Mouse (Mus musculus): ENCODE measurements around the gene Orai2. TPM values are rescaled to one million over a fixed set of nuclear protein-coding genes. Genes with fewer than 3 reads are reported as not detected.
"Not testable (repeated sequence)": the region's sequence is repeated elsewhere in the genome, so short reads cannot be mapped to it uniquely, and the experiment has no call there.

Orai2 gene
- polyA plus RNA-seq, 1 experiment from 2014 or later = 14.0 TPM

DNA sequence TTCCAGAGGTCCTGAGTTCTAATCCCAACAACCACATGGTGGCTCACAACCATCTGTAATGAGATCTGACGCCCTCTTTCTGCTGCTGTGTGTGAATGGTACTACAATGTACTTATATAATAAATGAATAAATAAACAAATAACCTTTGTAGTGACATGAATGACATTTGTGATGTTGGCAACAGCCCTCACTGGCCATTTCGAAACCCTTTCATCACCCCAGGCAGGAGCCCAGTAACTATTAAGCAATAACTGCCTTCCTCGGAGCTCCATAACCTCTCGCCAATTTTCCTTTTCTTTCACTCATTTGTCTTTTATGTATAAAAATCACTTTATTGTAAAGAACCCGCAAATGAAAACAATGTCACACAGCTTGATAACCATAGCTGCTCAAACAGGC, 43.2 kb upstream of the Orai2 start:
- no peaks in the 10 kb centered on the region for H3K36me3 ChIP-seq (ENCODE audit: insufficient read depth, low read length)
- ATAC-seq = no peak; the same call in 1 of the 2 replicates

DNA sequence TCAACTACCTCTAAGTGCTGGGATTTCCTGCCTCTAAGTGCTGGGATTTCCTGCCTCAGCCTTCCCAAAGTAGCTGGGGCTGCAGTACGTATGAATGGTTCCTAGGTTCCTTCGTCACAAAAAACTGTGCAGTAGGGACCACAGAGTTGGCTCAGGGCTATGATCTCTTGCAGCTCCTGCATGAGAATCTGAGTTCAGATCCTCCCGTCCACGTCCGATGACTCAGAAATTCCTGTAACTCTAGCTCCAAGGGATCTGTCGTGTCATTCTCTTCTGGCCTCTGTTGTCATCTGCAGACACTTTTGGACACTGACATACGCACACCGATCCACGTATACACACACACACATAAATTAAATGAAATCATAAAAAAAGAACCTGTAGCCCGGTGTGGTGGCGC, 42.2 kb upstream of the Orai2 start:
- 89% methylated on average over 11 of the region's 11 CpGs for WGBS
- Histone ChIP-seq H3K36me3 (ENCODE audit: insufficient read depth, low read length) (no peaks in the 10 kb centered on the region), H3K27me3 (replicated peaks; ENCODE audit: insufficient read depth, low read length) (no peaks in the 10 kb centered on the region)

More for the DNA sequence above, 43.2 kb upstream of the Orai2 start:
- Histone ChIP-seq H3K9me3 (ENCODE audit: low read length) (no peaks in the 10 kb centered on the region), H3K4me1 (ENCODE audit: insufficient read depth, low read depth, low read length) (no peaks in the 10 kb centered on the region), H3K4me3 (ENCODE audit: low read depth, low read length) (no peak overlapping the region), H3K4me2 (replicated peaks; ENCODE audit: low read depth, low read length) (no peak overlapping the region), H3K27ac (ENCODE audit: low read length) (no peak overlapping the region), H3K27me3 (replicated peaks; ENCODE audit: insufficient read depth, low read length) (no peaks in the 10 kb centered on the region), H3K9ac (replicated peaks; ENCODE audit: low read depth) (no peak overlapping the region)
- DNase-seq (ENCODE audit: low spot score) = peak; percentile 65
- WGBS = 45% methylated on average over 5 of the region's 5 CpGs
- TF ChIP-seq CTCF (IDR thresholded peaks at IDR 0.05) = no peak

DNA sequence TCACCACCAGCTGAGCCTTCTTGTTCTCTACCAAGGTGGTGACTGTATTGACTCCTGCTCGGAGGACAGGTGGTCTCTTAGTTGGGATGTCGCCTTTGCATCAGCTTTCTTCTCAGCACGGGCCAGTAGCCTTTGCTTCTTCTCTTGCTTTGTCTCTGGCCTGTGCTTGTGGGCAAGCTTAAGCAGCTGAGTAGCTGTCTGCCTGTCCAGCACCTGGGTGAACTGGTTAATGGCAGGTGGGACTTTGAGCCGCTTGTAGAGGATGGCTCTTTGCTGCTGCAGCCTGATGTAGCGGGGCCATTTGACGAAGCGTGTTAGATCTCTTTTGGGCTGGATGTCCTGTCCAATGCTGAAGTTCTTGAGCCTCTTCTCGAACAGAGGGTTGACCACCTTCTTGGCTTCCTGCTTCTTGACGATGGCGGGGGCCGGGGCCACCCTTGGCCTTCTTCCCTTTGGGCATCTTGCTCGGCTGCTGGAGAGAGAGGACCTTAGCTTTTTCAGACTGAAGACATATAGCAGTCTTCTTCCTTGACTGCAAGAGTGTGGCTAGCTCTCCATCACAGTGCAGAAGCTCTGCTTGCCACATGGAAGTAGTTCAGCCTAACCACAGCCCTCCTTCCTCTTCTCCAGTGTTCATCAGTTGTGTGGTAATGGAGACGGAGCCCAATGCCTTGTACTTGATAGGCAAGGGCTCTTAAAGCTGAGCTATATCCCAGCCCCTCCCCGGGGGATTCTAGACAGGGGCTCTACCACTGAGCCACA, 41.0 kb upstream of the Orai2 start:
- not testable (repeated sequence) for H3K4me3 ChIP-seq (ENCODE audit: low read depth, low read length); H3K9ac ChIP-seq (replicated peaks; ENCODE audit: low read depth); ATAC-seq; H3K27ac ChIP-seq (ENCODE audit: low read length); H3K9me3 ChIP-seq (ENCODE audit: low read length); H3K27me3 ChIP-seq (replicated peaks; ENCODE audit: insufficient read depth, low read length); H3K4me1 ChIP-seq (ENCODE audit: insufficient read depth, low read depth, low read length); H3K4me2 ChIP-seq (replicated peaks; ENCODE audit: low read depth, low read length); H3K36me3 ChIP-seq (ENCODE audit: insufficient read depth, low read length)
- WGBS = 88% methylated on average over 14 of the region's 14 CpGs
- peak; percentile 26 for DNase-seq (ENCODE audit: low spot score)

More for the DNA sequence above, 42.2 kb upstream of the Orai2 start:
- H3K9ac ChIP-seq (replicated peaks; ENCODE audit: low read depth) = no peak overlapping the region
- ATAC-seq (no peak), DNase-seq (ENCODE audit: low spot score) (no peak)
- H3K4me2 ChIP-seq (replicated peaks; ENCODE audit: low read depth, low read length) = no peak overlapping the region
- no peaks in the 10 kb centered on the region for H3K9me3 ChIP-seq (ENCODE audit: low read length)
- H3K27ac ChIP-seq (ENCODE audit: low read length) = no peak overlapping the region
- H3K4me1 ChIP-seq (ENCODE audit: insufficient read depth, low read depth, low read length) = no peaks in the 10 kb centered on the region
- TF ChIP-seq EP300 (IDR thresholded peaks at IDR 0.05) = no peak
- no peak for TF ChIP-seq CTCF (IDR thresholded peaks at IDR 0.05)
- no peak overlapping the region for H3K4me3 ChIP-seq (ENCODE audit: low read depth, low read length)

GRCm38 (mm10) chr5:136210549-136210948, 40.0 kb upstream of the Orai2 start:
- TF ChIP-seq CTCF (IDR thresholded peaks at IDR 0.05) (no peak), EP300 (IDR thresholded peaks at IDR 0.05) (no peak)
- H3K27me3 ChIP-seq (replicated peaks; ENCODE audit: insufficient read depth, low read length) = no peaks in the 10 kb centered on the region
- ATAC-seq (no peak), DNase-seq (ENCODE audit: low spot score) (no peak)
- H3K27ac ChIP-seq (ENCODE audit: low read length) = no peak overlapping the region
- no peak overlapping the region for H3K9ac ChIP-seq (replicated peaks; ENCODE audit: low read depth)
- H3K4me1 ChIP-seq (ENCODE audit: insufficient read depth, low read depth, low read length) = no peaks in the 10 kb centered on the region
- no peaks in the 10 kb centered on the region for H3K36me3 ChIP-seq (ENCODE audit: insufficient read depth, low read length)
- WGBS = 61% methylated on average over 5 of the region's 5 CpGs
- no peaks in the 10 kb centered on the region for H3K9me3 ChIP-seq (ENCODE audit: low read length)
- H3K4me2 ChIP-seq (replicated peaks; ENCODE audit: low read depth, low read length) = no peak overlapping the region
- no peak overlapping the region for H3K4me3 ChIP-seq (ENCODE audit: low read depth, low read length)

- 30% methylated on average over 7 of the region's 7 CpGs for WGBS
- Histone ChIP-seq H3K36me3 (ENCODE audit: insufficient read depth, low read length) (no peaks in the 10 kb centered on the region), H3K9ac (replicated peaks; ENCODE audit: low read depth) (no peak overlapping the region), H3K27ac (ENCODE audit: low read length) (no peak overlapping the region), H3K4me3 (ENCODE audit: low read depth, low read length) (no peak overlapping the region), H3K4me1 (ENCODE audit: insufficient read depth, low read depth, low read length) (no peaks in the 10 kb centered on the region), H3K4me2 (replicated peaks; ENCODE audit: low read depth, low read length) (no peak overlapping the region), H3K27me3 (replicated peaks; ENCODE audit: insufficient read depth, low read length) (no peaks in the 10 kb centered on the region), H3K9me3 (ENCODE audit: low read length) (no peaks in the 10 kb centered on the region)
- no peak for TF ChIP-seq EP300 (IDR thresholded peaks at IDR 0.05)
- peak; percentile 96 for TF ChIP-seq CTCF (IDR thresholded peaks at IDR 0.05)
- ATAC-seq = peak; percentile 37
- DNase-seq (ENCODE audit: low spot score) = peak; percentile 82
Observed at GRCm38 (mm10) chr5:136201832-136202231, 31.3 kb upstream of the Orai2 start.

GRCm38 (mm10) chr5:136199526-136199925, 29.0 kb upstream of the Orai2 start:
- Histone ChIP-seq H3K9me3 (ENCODE audit: low read length) (0 out of 2 replicates have a peak, but pooled peaks cover 2% of the 10 kb centered on the region), H3K4me2 (replicated peaks; ENCODE audit: low read depth, low read length) (peak overlapping the region; percentile 82), H3K4me1 (ENCODE audit: insufficient read depth, low read depth, low read length) (no peaks in the 10 kb centered on the region), H3K9ac (replicated peaks; ENCODE audit: low read depth) (peak overlapping the region; percentile 91; the same call in 1 of the 2 replicates), H3K36me3 (ENCODE audit: insufficient read depth, low read length) (peaks cover 9% of the 10 kb centered on the region; the same call in 1 of the 2 replicates), H3K4me3 (ENCODE audit: low read depth, low read length) (peak overlapping the region; percentile 92), H3K27me3 (replicated peaks; ENCODE audit: insufficient read depth, low read length) (no peaks in the 10 kb centered on the region), H3K27ac (ENCODE audit: low read length) (peak overlapping the region; percentile 85)
- peak; percentile 51 for DNase-seq (ENCODE audit: low spot score)
- no peak for ATAC-seq
- TF ChIP-seq CTCF (IDR thresholded peaks at IDR 0.05) = peak; percentile 40
- no peak for TF ChIP-seq EP300 (IDR thresholded peaks at IDR 0.05)
- 25% methylated on average over 11 of the region's 11 CpGs for WGBS
